Mouse (Mus musculus) frontal cortex, adult (tissue): ENCODE results near the gene B9d2.

Source experiments
- ATAC-seq: cut with Nextera tagmentation; 2 replicates; pipeline ENCODE4 v1.9.2; 2017; ENCODE audit warnings: mild to moderate bottlenecking, moderate library complexity, mixed read lengths; ENCODE audit not compliant: low TSS enrichment

B9d2 gene

GRCm38 (mm10) chr7:25729862-25730261 is 49.3 kb downstream of the B9d2 start:
- ATAC-seq: no peak

- ATAC-seq: no peak
These were observed 50.9 kb downstream of the B9d2 start for GRCm38 (mm10) chr7:25731294-25732055.

- ATAC-seq: no peak
These were observed 54.4 kb downstream of the B9d2 start for GRCm38 (mm10) chr7:25734991-25735390.
